Mouse (Mus musculus): Measurements from ENCODE around the gene Arpin. TPM values are rescaled to one million over a fixed set of nuclear protein-coding genes. Genes with fewer than 3 reads are reported as not detected.
A peak's percentile ranks its signal among the peaks of the same experiment; 100 is the strongest.

The Arpin gene
- polyA plus RNA-seq, 1 experiment from 2014 or later: 30.1 TPM

GRCm38 (mm10) chr7:79928516-79929052 is 6.6 kb downstream of the Arpin start:
- 0 out of 2 replicates have a peak, but pooled peaks cover 23% of the 10 kb centered on the region for H3K36me3 ChIP-seq
- no peak overlapping the region for H3K9ac ChIP-seq
- no peaks in the 10 kb centered on the region for H3K4me1 ChIP-seq
- no peaks in the 10 kb centered on the region for H3K27me3 ChIP-seq
- WGBS: 68% methylated on average over 2 of the region's 2 CpGs
- H3K9me3 ChIP-seq: no peaks in the 10 kb centered on the region
- no peak overlapping the region for H3K27ac ChIP-seq
- H3K4me2 ChIP-seq: no peak overlapping the region
- no peak for ATAC-seq (ENCODE audit: borderline replicate concordance, extremely low read depth, low FRiP score, low TSS enrichment)
- H3K4me3 ChIP-seq: no peak overlapping the region

- Histone ChIP-seq H3K27ac (peak within 1 kb of the TSS; percentile 55), H3K9ac (peak within 1 kb of the TSS; percentile 63), H3K9me3 (no peaks in the 10 kb centered on the region), H3K4me2 (peak within 1 kb of the TSS; percentile 74), H3K27me3 (no peaks in the 10 kb centered on the region), H3K4me1 (peaks cover 7% of the 10 kb centered on the region), H3K4me3 (peak within 1 kb of the TSS; percentile 80), H3K36me3 (0 out of 2 replicates have a peak, but pooled peaks cover 3% of the 10 kb centered on the region)
- under 1% methylated on average over 34 of the region's 34 CpGs for WGBS
- peak; percentile 95 for ATAC-seq (ENCODE audit: borderline replicate concordance, extremely low read depth, low FRiP score, low TSS enrichment)
Observed at GRCm38 (mm10) chr7:79920344-79920983, 14.7 kb downstream of the Arpin start, which contains the start of gene Ap3s2. TSS of gene Ap3s2 (minus strand) at chr7:79920649.

GRCm38 (mm10) chr7:79914556-79914955 is 20.6 kb downstream of the Arpin start:
- 69% methylated on average over 3 of the region's 3 CpGs for WGBS
- peaks cover 14% of the 10 kb centered on the region for H3K36me3 ChIP-seq
- no peak overlapping the region for H3K4me2 ChIP-seq
- ATAC-seq (ENCODE audit: borderline replicate concordance, extremely low read depth, low FRiP score, low TSS enrichment): no peak
- no peak overlapping the region for H3K9ac ChIP-seq
- H3K27ac ChIP-seq: no peak overlapping the region
- no peaks in the 10 kb centered on the region for H3K27me3 ChIP-seq
- no peak overlapping the region for H3K4me3 ChIP-seq
- H3K9me3 ChIP-seq: no peaks in the 10 kb centered on the region
- peaks cover 3% of the 10 kb centered on the region for H3K4me1 ChIP-seq

- no peaks in the 10 kb centered on the region for H3K27me3 ChIP-seq
- H3K36me3 ChIP-seq: peaks cover 20% of the 10 kb centered on the region; the same call in 1 of the 2 replicates
- H3K4me3 ChIP-seq: no peak overlapping the region
- no peaks in the 10 kb centered on the region for H3K9me3 ChIP-seq
- WGBS: 62% methylated on average over 2 of the region's 2 CpGs
- no peak overlapping the region for H3K9ac ChIP-seq
- no peaks in the 10 kb centered on the region for H3K4me1 ChIP-seq
- ATAC-seq (ENCODE audit: borderline replicate concordance, extremely low read depth, low FRiP score, low TSS enrichment): no peak
- no peak overlapping the region for H3K27ac ChIP-seq
- H3K4me2 ChIP-seq: no peak overlapping the region
Observed at GRCm38 (mm10) chr7:79907356-79907755, 27.8 kb downstream of the Arpin start.

GRCm38 (mm10) chr7:79906914-79907313 is 28.2 kb downstream of the Arpin start:
- Histone ChIP-seq H3K9me3 (no peaks in the 10 kb centered on the region), H3K4me2 (no peak overlapping the region), H3K9ac (no peak overlapping the region), H3K36me3 (peaks cover 23% of the 10 kb centered on the region; the same call in 1 of the 2 replicates), H3K27ac (no peak overlapping the region), H3K4me1 (no peaks in the 10 kb centered on the region), H3K27me3 (no peaks in the 10 kb centered on the region), H3K4me3 (no peak overlapping the region)
- WGBS: 85% methylated on average over 3 of the region's 3 CpGs
- no peak for ATAC-seq (ENCODE audit: borderline replicate concordance, extremely low read depth, low FRiP score, low TSS enrichment)

GRCm38 (mm10) chr7:79905193-79905592 is 30.0 kb downstream of the Arpin start:
- no peak overlapping the region for H3K4me2 ChIP-seq
- no peaks in the 10 kb centered on the region for H3K9me3 ChIP-seq
- no peak overlapping the region for H3K27ac ChIP-seq
- H3K36me3 ChIP-seq: peaks cover 28% of the 10 kb centered on the region; the same call in 1 of the 2 replicates
- H3K4me3 ChIP-seq: no peak overlapping the region
- H3K4me1 ChIP-seq: no peaks in the 10 kb centered on the region
- WGBS: 87% methylated on average over 4 of the region's 4 CpGs
- no peak for ATAC-seq (ENCODE audit: borderline replicate concordance, extremely low read depth, low FRiP score, low TSS enrichment)
- no peak overlapping the region for H3K9ac ChIP-seq
- H3K27me3 ChIP-seq: no peaks in the 10 kb centered on the region

- H3K4me3 ChIP-seq: no peak overlapping the region
- H3K4me1 ChIP-seq: no peaks in the 10 kb centered on the region
- no peak overlapping the region for H3K27ac ChIP-seq
- no peaks in the 10 kb centered on the region for H3K9me3 ChIP-seq
- 76% methylated on average over 8 of the region's 8 CpGs for WGBS
- no peak overlapping the region for H3K4me2 ChIP-seq
- H3K36me3 ChIP-seq: peaks cover 12% of the 10 kb centered on the region; the same call in 1 of the 2 replicates
- H3K27me3 ChIP-seq: no peaks in the 10 kb centered on the region
- ATAC-seq (ENCODE audit: borderline replicate concordance, extremely low read depth, low FRiP score, low TSS enrichment): no peak
- H3K9ac ChIP-seq: no peak overlapping the region
Observed at GRCm38 (mm10) chr7:79903160-79903792, 31.9 kb downstream of the Arpin start.

GRCm38 (mm10) chr7:79900753-79901152 is 34.4 kb downstream of the Arpin start:
- Histone ChIP-seq H3K27ac (no peak overlapping the region), H3K9me3 (no peaks in the 10 kb centered on the region), H3K4me3 (no peak overlapping the region), H3K27me3 (no peaks in the 10 kb centered on the region), H3K4me1 (no peaks in the 10 kb centered on the region), H3K36me3 (peaks cover 8% of the 10 kb centered on the region; the same call in 1 of the 2 replicates), H3K4me2 (no peak overlapping the region), H3K9ac (no peak overlapping the region)
- ATAC-seq (ENCODE audit: borderline replicate concordance, extremely low read depth, low FRiP score, low TSS enrichment): no peak
- 80% methylated on average over 6 of the region's 6 CpGs for WGBS

GRCm38 (mm10) chr7:79895225-79895624 is 39.9 kb downstream of the Arpin start:
- no peak overlapping the region for H3K9ac ChIP-seq
- no peak overlapping the region for H3K4me2 ChIP-seq
- no peaks in the 10 kb centered on the region for H3K27me3 ChIP-seq
- H3K27ac ChIP-seq: no peak overlapping the region
- WGBS: 80% methylated on average over 3 of the region's 3 CpGs
- no peaks in the 10 kb centered on the region for H3K9me3 ChIP-seq
- H3K4me3 ChIP-seq: no peak overlapping the region
- ATAC-seq (ENCODE audit: borderline replicate concordance, extremely low read depth, low FRiP score, low TSS enrichment): no peak
- H3K36me3 ChIP-seq: no peaks in the 10 kb centered on the region
- peaks cover 9% of the 10 kb centered on the region for H3K4me1 ChIP-seq

- WGBS: 84% methylated on average over 1 of the region's 1 CpGs
- Histone ChIP-seq H3K4me2 (no peak overlapping the region), H3K36me3 (no peaks in the 10 kb centered on the region), H3K4me3 (no peak overlapping the region), H3K27me3 (no peaks in the 10 kb centered on the region), H3K4me1 (peaks cover 9% of the 10 kb centered on the region), H3K9ac (no peak overlapping the region), H3K9me3 (no peaks in the 10 kb centered on the region), H3K27ac (no peak overlapping the region)
- no peak for ATAC-seq (ENCODE audit: borderline replicate concordance, extremely low read depth, low FRiP score, low TSS enrichment)
Observed at GRCm38 (mm10) chr7:79894790-79895189, 40.4 kb downstream of the Arpin start.

- WGBS: 65% methylated on average over 6 of the region's 6 CpGs
- H3K27ac ChIP-seq: no peak overlapping the region
- no peaks in the 10 kb centered on the region for H3K27me3 ChIP-seq
- H3K9ac ChIP-seq: no peak overlapping the region
- peaks cover 9% of the 10 kb centered on the region for H3K4me1 ChIP-seq
- H3K4me3 ChIP-seq: no peak overlapping the region
- H3K36me3 ChIP-seq: no peaks in the 10 kb centered on the region
- no peak overlapping the region for H3K4me2 ChIP-seq
- no peaks in the 10 kb centered on the region for H3K9me3 ChIP-seq
- no peak for ATAC-seq (ENCODE audit: borderline replicate concordance, extremely low read depth, low FRiP score, low TSS enrichment)
Observed at GRCm38 (mm10) chr7:79892576-79893428, 42.4 kb downstream of the Arpin start.
